In genomic region chr11:71884861-71885260, GRCm38 (mm10) we compare ENCODE assay signal across 16 mouse cellular contexts.
"Had no signal": no experiment of that assay in that cellular context is flagged by ENCODE, and none has a peak within 500 bp of the region (broad histone marks: within the 10 kb centered on the region; RNA-seq: fewer than 3 reads in every experiment).

No protein-coding gene starts in this region.

- DNase-seq: heart, postnatal 10 days; heart, postnatal 14 days; heart, postnatal 36 days; heart, postnatal 4 days; kidney, adult 11 months; kidney, adult 18-20 months; kidney, adult 2 months; kidney, adult 8-10 months; kidney, adult 9 months; kidney, postnatal 10 days; kidney, postnatal 14 days; kidney, postnatal 25 days; kidney, postnatal 36 days; kidney, postnatal 4 days; layer of hippocampus, adult 9-11 months; layer of hippocampus, postnatal 36 days had no signal
